In the genomic region with DNA sequence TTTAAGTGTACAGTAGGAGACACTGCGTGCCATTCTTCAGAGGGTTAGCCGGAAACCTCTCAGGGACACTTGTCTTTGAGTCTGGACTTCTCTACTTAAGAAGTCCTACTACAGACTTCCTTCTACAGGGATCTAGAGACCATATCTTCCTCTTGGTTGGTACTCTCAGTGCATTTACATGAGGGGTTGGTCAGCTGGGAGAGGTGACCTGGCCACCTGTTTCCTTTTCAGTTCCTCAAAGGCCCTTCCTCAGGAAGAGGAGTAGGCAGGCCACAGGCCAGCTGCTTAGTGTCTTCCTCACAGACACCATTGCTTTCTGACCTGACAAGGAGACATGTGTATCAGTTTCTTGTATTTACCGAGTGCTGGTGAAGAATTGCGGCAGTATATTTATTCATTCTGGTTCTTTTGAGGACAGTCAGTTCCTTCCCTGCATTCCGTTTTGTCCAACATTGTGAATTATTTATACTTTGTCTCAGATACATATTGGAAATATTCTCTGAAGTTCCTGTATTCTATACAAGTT, we compare ENCODE assay signal across 13 mouse cellular contexts.
"Had no signal": no experiment of that assay in that cellular context is flagged by ENCODE, and none has a peak within 500 bp of the region (broad histone marks: within the 10 kb centered on the region; RNA-seq: fewer than 3 reads in every experiment).

No protein-coding gene starts in this region.

- H3K4me2 ChIP-seq: intestine, embryonic 15.5 days; limb, embryonic 13.5 days; neural tube, embryonic 15.5 days had no signal

- ATAC-seq: intestine, embryonic 15.5 days had no signal

- H3K4me3 ChIP-seq: intestine, embryonic 15.5 days; limb, embryonic 13.5 days; myocyte; neural tube, embryonic 15.5 days had no signal

- DNase-seq: kidney, adult 8-10 months; layer of hippocampus, adult 9-11 months; left cerebral cortex, postnatal 4 days; midbrain, embryonic 14.5 days; right cerebral cortex, adult 18-20 months; right cerebral cortex, postnatal 25 days; thymus, postnatal 36 days had no signal

- H3K9me3 ChIP-seq: intestine, embryonic 15.5 days; limb, embryonic 13.5 days; neural tube, embryonic 15.5 days had no signal

- H3K36me3 ChIP-seq: intestine, embryonic 15.5 days had no signal

- H3K9ac ChIP-seq: intestine, embryonic 15.5 days; limb, embryonic 13.5 days; liver, embryonic 14.5 days; neural tube, embryonic 15.5 days had no signal

- H3K27ac ChIP-seq: intestine, embryonic 15.5 days; kidney, postnatal 0 days; limb, embryonic 13.5 days; liver, embryonic 14.5 days; neural tube, embryonic 15.5 days had no signal

- H3K4me1 ChIP-seq: intestine, embryonic 15.5 days; neural tube, embryonic 15.5 days had no signal

- H3K27me3 ChIP-seq: intestine, embryonic 15.5 days; limb, embryonic 13.5 days; neural tube, embryonic 15.5 days had no signal
